Comparison of ENCODE assay signal across 11 mouse cellular contexts in the genomic region with DNA sequence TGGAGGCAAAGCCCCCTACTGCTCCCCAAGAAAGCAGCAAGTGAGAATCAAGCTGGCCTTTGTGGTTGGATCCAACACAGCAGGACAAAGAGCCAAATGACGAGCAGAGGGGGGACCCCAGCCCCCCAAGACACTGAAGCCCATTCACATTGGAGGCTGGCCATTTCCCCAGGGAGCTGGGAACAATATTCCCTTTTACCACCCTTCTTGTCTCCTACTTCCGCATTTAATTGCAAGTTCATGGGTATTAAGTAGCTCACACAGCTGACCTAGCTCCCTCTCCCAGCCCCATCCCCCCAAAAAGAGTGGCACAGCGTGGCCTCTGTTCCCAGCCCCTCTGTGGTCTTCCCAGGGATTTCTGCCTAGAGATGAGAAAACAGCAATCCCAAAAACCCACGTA. TPM values are rescaled to one million over a fixed set of nuclear protein-coding genes. Genes with fewer than 3 reads are reported as not detected.
DNase-seq lines count a peak whose midpoint lies in the region; ATAC-seq lines count a peak whose summit lies in the region.
"Had no signal": no experiment of that assay in that cellular context is flagged by ENCODE, and none has a peak within 500 bp of the region (broad histone marks: within the 10 kb centered on the region; RNA-seq: fewer than 3 reads in every experiment).

No protein-coding gene starts in this region.

- H3K4me2 ChIP-seq in hindbrain, embryonic 12.5 days (replicated peaks) = 0 out of 2 replicates have a peak overlapping the region, but pooled peaks have one; percentile 20
- no peak overlapping the region for H3K4me2 ChIP-seq in midbrain, embryonic 13.5 days (replicated peaks)
- no peak overlapping the region for H3K4me2 ChIP-seq in kidney, embryonic 16.5 days (replicated peaks; ENCODE audit: low read depth, low read length)

- whole genome bisulfite sequencing in embryonic facial prominence, embryonic 10.5 days = 19% methylated on average over 4 of the region's 4 CpGs
- 14% methylated on average over 4 of the region's 4 CpGs for WGBS in hindbrain, embryonic 12.5 days
- 18% methylated on average over 4 of the region's 4 CpGs for WGBS in midbrain, embryonic 13.5 days
- WGBS in kidney, embryonic 16.5 days = 43% methylated on average over 4 of the region's 4 CpGs

- no peaks in the 10 kb centered on the region for H3K27me3 ChIP-seq in embryonic facial prominence, embryonic 10.5 days (replicated peaks; ENCODE audit: low read depth, poor library complexity, severe bottlenecking)
- H3K27me3 ChIP-seq in hindbrain, embryonic 12.5 days = no peaks in the 10 kb centered on the region; the same call in 1 of the 2 replicates
- no peaks in the 10 kb centered on the region for H3K27me3 ChIP-seq in midbrain, embryonic 13.5 days
- no peaks in the 10 kb centered on the region for H3K27me3 ChIP-seq in kidney, embryonic 16.5 days (ENCODE audit: insufficient read depth, low read length)

- peaks cover 78% of the 10 kb centered on the region for H3K4me1 ChIP-seq in embryonic facial prominence, embryonic 10.5 days
- peaks cover 69% of the 10 kb centered on the region for H3K4me1 ChIP-seq in hindbrain, embryonic 12.5 days
- peaks cover 58% of the 10 kb centered on the region for H3K4me1 ChIP-seq in midbrain, embryonic 13.5 days (replicated peaks)
- peaks cover 18% of the 10 kb centered on the region; the same call in 1 of the 2 replicates for H3K4me1 ChIP-seq in kidney, embryonic 16.5 days (ENCODE audit: insufficient read depth, low read length)

- peak; percentile 55 for DNase-seq in layer of hippocampus, adult 11-12 months (ENCODE audit: low spot score)
- no peak for DNase-seq in layer of hippocampus, adult 8-10 months (ENCODE audit: low spot score in 2 of 2)
- no peak for DNase-seq in embryonic facial prominence, embryonic 10.5 days (ENCODE audit: low spot score)
- DNase-seq in gastrocnemius, postnatal 4 days (ENCODE audit: low spot score in 2 of 2) = no peak
- DNase-seq in heart, postnatal 25 days (ENCODE audit: low spot score) = no peak
- DNase-seq: thymus, postnatal 14 days had no signal

- peak; percentile 36; the same call in 1 of the 2 replicates for ATAC-seq in hindbrain, embryonic 12.5 days (ENCODE audit: low FRiP score)
- ATAC-seq in midbrain, embryonic 13.5 days = peak; percentile 44; the same call in 1 of the 2 replicates
- ATAC-seq in kidney, embryonic 16.5 days (ENCODE audit: low FRiP score, low TSS enrichment) = no peak
- ATAC-seq: CD4-positive, CD25-positive, alpha-beta regulatory T cell, adult 4 months had no signal

- no peaks in the 10 kb centered on the region for H3K36me3 ChIP-seq in embryonic facial prominence, embryonic 10.5 days (replicated peaks)
- H3K36me3 ChIP-seq in hindbrain, embryonic 12.5 days = no peaks in the 10 kb centered on the region
- H3K36me3 ChIP-seq in midbrain, embryonic 13.5 days = no peaks in the 10 kb centered on the region
- no peaks in the 10 kb centered on the region for H3K36me3 ChIP-seq in kidney, embryonic 16.5 days (ENCODE audit: insufficient read depth, low read length)

- intact Hi-C loops in heart, postnatal 25 days (cut with DNase I) = no loop called here

- H3K9me3 ChIP-seq in embryonic facial prominence, embryonic 10.5 days = no peaks in the 10 kb centered on the region
- H3K9me3 ChIP-seq in hindbrain, embryonic 12.5 days (replicated peaks) = no peaks in the 10 kb centered on the region
- no peaks in the 10 kb centered on the region for H3K9me3 ChIP-seq in midbrain, embryonic 13.5 days
- H3K9me3 ChIP-seq in kidney, embryonic 16.5 days (ENCODE audit: low read length) = no peaks in the 10 kb centered on the region

- H3K27ac ChIP-seq in embryonic facial prominence, embryonic 10.5 days (replicated peaks) = peak overlapping the region; percentile 60
- peak overlapping the region; percentile 82 for H3K27ac ChIP-seq in hindbrain, embryonic 12.5 days
- H3K27ac ChIP-seq in midbrain, embryonic 13.5 days = peak overlapping the region; percentile 69
- no peak overlapping the region for H3K27ac ChIP-seq in kidney, embryonic 16.5 days (ENCODE audit: low read length)
- H3K27ac ChIP-seq: macrophage had no signal

- no peak overlapping the region for H3K9ac ChIP-seq in hindbrain, embryonic 12.5 days
- no peak overlapping the region; the same call in none of the 2 replicates for H3K9ac ChIP-seq in midbrain, embryonic 13.5 days (replicated peaks)
- no peak overlapping the region for H3K9ac ChIP-seq in kidney, embryonic 16.5 days (replicated peaks; ENCODE audit: low read length)

- no peak overlapping the region for H3K4me3 ChIP-seq in embryonic facial prominence, embryonic 10.5 days
- no peak overlapping the region for H3K4me3 ChIP-seq in hindbrain, embryonic 12.5 days
- H3K4me3 ChIP-seq in midbrain, embryonic 13.5 days (replicated peaks) = no peak overlapping the region
- H3K4me3 ChIP-seq in kidney, embryonic 16.5 days (ENCODE audit: low read length) = no peak overlapping the region

RNA-seq across cellular contexts. Expression of a gene that starts 30.8 kb away (rescaled TPM):
- total RNA-seq in layer of hippocampus, adult 8-10 months (2022) = 10 to 100 TPM; 67.2 to 81.3 (median 74.2) TPM
- 32.6 and 35.2 TPM in 2 replicates for polyA plus RNA-seq in embryonic facial prominence, embryonic 10.5 days (2016; fragmentation: Nextera tagmentation; extraction: Ambion mirVana)
- polyA plus RNA-seq in hindbrain, embryonic 12.5 days (2016; fragmentation: Nextera tagmentation; extraction: Ambion mirVana) = 40.8 and 43.8 TPM in 2 replicates
- polyA plus RNA-seq in midbrain, embryonic 13.5 days (2015; fragmentation: Nextera tagmentation; extraction: Ambion mirVana) = 17.7 and 21.1 TPM in 2 replicates
- total RNA-seq in gastrocnemius, postnatal 4 days (2021) = 10 to 100 TPM; 18.2 to 19.4 TPM
- polyA plus RNA-seq in kidney, embryonic 16.5 days (2015; fragmentation: Nextera tagmentation; extraction: Ambion mirVana) = 15.7 and 17.8 TPM in 2 replicates
- 1 to 10 TPM; 5.9 to 6.6 TPM for total RNA-seq in heart, postnatal 25 days (2021)
